ENCODE assay signal across 23 mouse cellular contexts in genomic region chr2:153860715-153861114, GRCm38 (mm10). TPM values are rescaled to one million over a fixed set of nuclear protein-coding genes. Genes with fewer than 3 reads are reported as not detected.
A peak's percentile ranks its signal among the peaks of the same experiment; 100 is the strongest.
DNase-seq lines count a peak whose midpoint lies in the region; ATAC-seq lines count a peak whose summit lies in the region.
"Had no signal": no experiment of that assay in that cellular context is flagged by ENCODE, and none has a peak within 500 bp of the region (broad histone marks: within the 10 kb centered on the region; RNA-seq: fewer than 3 reads in every experiment).

No protein-coding gene starts in this region.

- peaks cover 7% of the 10 kb centered on the region; the same call in 1 of the 2 replicates for H3K27me3 ChIP-seq in heart, embryonic 15.5 days
- H3K27me3 ChIP-seq in embryonic facial prominence, embryonic 15.5 days = no peaks in the 10 kb centered on the region
- no peaks in the 10 kb centered on the region for H3K27me3 ChIP-seq in forebrain, embryonic 14.5 days (replicated peaks; ENCODE audit: control insufficient read depth, insufficient read depth, low read length)
- H3K27me3 ChIP-seq in kidney, embryonic 15.5 days = no peaks in the 10 kb centered on the region
- H3K27me3 ChIP-seq: intestine, embryonic 15.5 days had no signal

- no peaks in the 10 kb centered on the region for H3K4me1 ChIP-seq in heart, embryonic 15.5 days (replicated peaks)
- 0 out of 2 replicates have a peak, but pooled peaks cover 3% of the 10 kb centered on the region for H3K4me1 ChIP-seq in embryonic facial prominence, embryonic 15.5 days
- H3K4me1 ChIP-seq in forebrain, embryonic 14.5 days (ENCODE audit: control insufficient read depth, insufficient read depth, low read length) = no peaks in the 10 kb centered on the region
- H3K4me1 ChIP-seq in kidney, embryonic 15.5 days = no peaks in the 10 kb centered on the region
- H3K4me1 ChIP-seq: hindbrain, embryonic 10.5 days; intestine, embryonic 15.5 days had no signal

- H3K9me3 ChIP-seq in heart, embryonic 15.5 days (replicated peaks) = no peaks in the 10 kb centered on the region
- H3K9me3 ChIP-seq in embryonic facial prominence, embryonic 15.5 days (replicated peaks) = no peaks in the 10 kb centered on the region
- no peaks in the 10 kb centered on the region for H3K9me3 ChIP-seq in forebrain, embryonic 14.5 days (replicated peaks; ENCODE audit: control insufficient read depth, low read length)
- no peaks in the 10 kb centered on the region for H3K9me3 ChIP-seq in kidney, embryonic 15.5 days (replicated peaks)
- H3K9me3 ChIP-seq: intestine, embryonic 15.5 days had no signal

- H3K27ac ChIP-seq in heart, embryonic 15.5 days = no peak overlapping the region
- H3K27ac ChIP-seq in embryonic facial prominence, embryonic 15.5 days (replicated peaks) = no peak overlapping the region
- no peak overlapping the region for H3K27ac ChIP-seq in forebrain, embryonic 14.5 days (ENCODE audit: low read depth, low read length)
- H3K27ac ChIP-seq in kidney, embryonic 15.5 days = no peak overlapping the region
- H3K27ac ChIP-seq: heart, adult 2 months; hindbrain, embryonic 10.5 days; hindbrain, embryonic 14.5 days; intestine, embryonic 15.5 days had no signal

- no peak overlapping the region for H3K9ac ChIP-seq in heart, embryonic 15.5 days
- H3K9ac ChIP-seq in embryonic facial prominence, embryonic 15.5 days = no peak overlapping the region
- H3K9ac ChIP-seq in forebrain, embryonic 14.5 days (ENCODE audit: low read length) = no peak overlapping the region
- no peak overlapping the region for H3K9ac ChIP-seq in kidney, embryonic 15.5 days
- H3K9ac ChIP-seq: hindbrain, embryonic 14.5 days; intestine, embryonic 15.5 days had no signal

- no peak overlapping the region for H3K4me3 ChIP-seq in heart, embryonic 15.5 days
- H3K4me3 ChIP-seq in embryonic facial prominence, embryonic 15.5 days (replicated peaks) = no peak overlapping the region
- H3K4me3 ChIP-seq in forebrain, embryonic 14.5 days (ENCODE audit: low read depth, low read length) = no peak overlapping the region
- H3K4me3 ChIP-seq in kidney, embryonic 15.5 days (replicated peaks) = no peak overlapping the region
- H3K4me3 ChIP-seq: heart, adult 2 months; hindbrain, embryonic 10.5 days; intestine, embryonic 15.5 days had no signal

- no peak overlapping the region for H3K4me2 ChIP-seq in heart, embryonic 15.5 days
- H3K4me2 ChIP-seq in embryonic facial prominence, embryonic 15.5 days (replicated peaks) = no peak overlapping the region
- no peak overlapping the region for H3K4me2 ChIP-seq in forebrain, embryonic 14.5 days (ENCODE audit: low read length)
- H3K4me2 ChIP-seq in kidney, embryonic 15.5 days = no peak overlapping the region
- H3K4me2 ChIP-seq: heart, embryonic 11.5 days; hindbrain, embryonic 14.5 days; intestine, embryonic 15.5 days had no signal

- WGBS in heart, embryonic 15.5 days = 44% methylated on average over 3 of the region's 3 CpGs
- 63% methylated on average over 3 of the region's 3 CpGs for WGBS in embryonic facial prominence, embryonic 15.5 days
- WGBS in forebrain, embryonic 14.5 days = 73% methylated on average over 3 of the region's 3 CpGs
- 52% methylated on average over 3 of the region's 3 CpGs for WGBS in kidney, embryonic 15.5 days

- DNase-seq in cerebellum, adult 9-11 months = peak; percentile 45
- DNase-seq in cerebellum, postnatal 14 days = no peak
- no peak for DNase-seq in heart, postnatal 4 days
- DNase-seq in forebrain, embryonic 14.5 days (ENCODE audit: low spot score) = no peak
- DNase-seq: adrenal gland, postnatal 10 days; cerebellum, adult 18-20 months; cerebellum, postnatal 36 days; gastrocnemius, postnatal 10 days; heart, adult 2 months had no signal

- peak; percentile 17; the same call in 1 of the 2 replicates for ATAC-seq in heart, embryonic 15.5 days (replicated peaks; ENCODE audit: insufficient number of reproducible peaks, insufficient read depth, low FRiP score, low read depth)
- peak; percentile 37; the same call in 1 of the 2 replicates for ATAC-seq in embryonic facial prominence, embryonic 15.5 days (ENCODE audit: insufficient number of reproducible peaks, low FRiP score, low TSS enrichment, low read depth)
- ATAC-seq in forebrain, embryonic 14.5 days = no peak
- ATAC-seq in kidney, embryonic 15.5 days (replicated peaks; ENCODE audit: low FRiP score) = no peak
- ATAC-seq: forebrain, embryonic 16.5 days; intestine, embryonic 15.5 days had no signal

- no peaks in the 10 kb centered on the region for H3K36me3 ChIP-seq in heart, embryonic 15.5 days
- H3K36me3 ChIP-seq in embryonic facial prominence, embryonic 15.5 days = no peaks in the 10 kb centered on the region
- H3K36me3 ChIP-seq in forebrain, embryonic 14.5 days (ENCODE audit: control insufficient read depth, insufficient read depth, low read length) = no peaks in the 10 kb centered on the region
- H3K36me3 ChIP-seq in kidney, embryonic 15.5 days = no peaks in the 10 kb centered on the region
- H3K36me3 ChIP-seq: hindbrain, embryonic 10.5 days; intestine, embryonic 15.5 days had no signal

RNA-seq across cellular contexts. Expression of gene Sun5, which starts 10.2 kb away (rescaled TPM):
- polyA plus RNA-seq in heart, embryonic 15.5 days (2015; fragmentation: Nextera tagmentation; extraction: Ambion mirVana) = not detected in 2 replicates
- not detected for total RNA-seq in heart, postnatal 4 days (2021)
- polyA plus RNA-seq in embryonic facial prominence, embryonic 15.5 days (2015; fragmentation: Nextera tagmentation; extraction: Ambion mirVana) = not detected in 2 replicates
- not detected in 2 replicates for polyA plus RNA-seq in forebrain, embryonic 14.5 days (2014; fragmentation: Nextera tagmentation; extraction: Ambion mirVana)
- not detected in 2 replicates for polyA plus RNA-seq in kidney, embryonic 15.5 days (2015; fragmentation: Nextera tagmentation; extraction: Ambion mirVana)
- total RNA-seq: adrenal gland, postnatal 10 days; gastrocnemius, postnatal 10 days; gastrocnemius, postnatal 4 days; heart, adult 2 months; MEL had no signal
- polyA plus RNA-seq: C2C12; forebrain, embryonic 11.5 days; forebrain, embryonic 16.5 days; frontal cortex, adult 2 months; heart, adult 2 months; heart, embryonic 11.5 days; heart, postnatal 0 days; hindbrain, embryonic 10.5 days; hindbrain, embryonic 14.5 days; intestine, embryonic 15.5 days had no signal

RNA-seq across cellular contexts. Expression of gene Bpifb2, which starts 14.1 kb away (rescaled TPM):
- not detected in 2 replicates for polyA plus RNA-seq in heart, embryonic 15.5 days (2015; fragmentation: Nextera tagmentation; extraction: Ambion mirVana)
- total RNA-seq in heart, postnatal 4 days (2021) = not detected
- not detected in 2 replicates for polyA plus RNA-seq in embryonic facial prominence, embryonic 15.5 days (2015; fragmentation: Nextera tagmentation; extraction: Ambion mirVana)
- not detected in 2 replicates for polyA plus RNA-seq in forebrain, embryonic 14.5 days (2014; fragmentation: Nextera tagmentation; extraction: Ambion mirVana)
- not detected in 2 replicates for polyA plus RNA-seq in kidney, embryonic 15.5 days (2015; fragmentation: Nextera tagmentation; extraction: Ambion mirVana)
- total RNA-seq: gastrocnemius, postnatal 10 days; gastrocnemius, postnatal 4 days; heart, adult 2 months; MEL had no signal
- polyA plus RNA-seq: C2C12; forebrain, embryonic 11.5 days; forebrain, embryonic 16.5 days; heart, adult 2 months; heart, embryonic 11.5 days; heart, postnatal 0 days; hindbrain, embryonic 10.5 days; hindbrain, embryonic 14.5 days; intestine, embryonic 15.5 days had no signal

RNA-seq across cellular contexts. Expression of gene Bpifb6, which starts 39.5 kb away (rescaled TPM):
- polyA plus RNA-seq in heart, embryonic 15.5 days (2015; fragmentation: Nextera tagmentation; extraction: Ambion mirVana) = not detected in 2 replicates
- not detected for total RNA-seq in heart, postnatal 4 days (2021)
- polyA plus RNA-seq in embryonic facial prominence, embryonic 15.5 days (2015; fragmentation: Nextera tagmentation; extraction: Ambion mirVana) = not detected in 2 replicates
- not detected in 2 replicates for polyA plus RNA-seq in forebrain, embryonic 14.5 days (2014; fragmentation: Nextera tagmentation; extraction: Ambion mirVana)
- polyA plus RNA-seq in kidney, embryonic 15.5 days (2015; fragmentation: Nextera tagmentation; extraction: Ambion mirVana) = not detected in 2 replicates
- total RNA-seq: gastrocnemius, postnatal 10 days; gastrocnemius, postnatal 4 days; heart, adult 2 months; MEL had no signal
- polyA plus RNA-seq: C2C12; forebrain, embryonic 11.5 days; forebrain, embryonic 16.5 days; heart, adult 2 months; heart, embryonic 11.5 days; heart, postnatal 0 days; hindbrain, embryonic 10.5 days; hindbrain, embryonic 14.5 days; intestine, embryonic 15.5 days had no signal

RNA-seq across cellular contexts. Expression of gene Bpifb3, which starts 57.3 kb away (rescaled TPM):
- not detected in 2 replicates for polyA plus RNA-seq in heart, embryonic 15.5 days (2015; fragmentation: Nextera tagmentation; extraction: Ambion mirVana)
- total RNA-seq in heart, postnatal 4 days (2021) = not detected
- polyA plus RNA-seq in embryonic facial prominence, embryonic 15.5 days (2015; fragmentation: Nextera tagmentation; extraction: Ambion mirVana) = 0.21 and 0.34 TPM in 2 replicates
- not detected in 2 replicates for polyA plus RNA-seq in forebrain, embryonic 14.5 days (2014; fragmentation: Nextera tagmentation; extraction: Ambion mirVana)
- not detected in 2 replicates for polyA plus RNA-seq in kidney, embryonic 15.5 days (2015; fragmentation: Nextera tagmentation; extraction: Ambion mirVana)
- total RNA-seq: adrenal gland, postnatal 10 days; gastrocnemius, postnatal 10 days; gastrocnemius, postnatal 4 days; heart, adult 2 months; MEL had no signal
- polyA plus RNA-seq: C2C12; forebrain, embryonic 11.5 days; forebrain, embryonic 16.5 days; heart, adult 2 months; heart, embryonic 11.5 days; heart, postnatal 0 days; hindbrain, embryonic 10.5 days; hindbrain, embryonic 14.5 days; intestine, embryonic 15.5 days had no signal

Comparison
In these comparisons a context has a peak if more than half of its experiments do, and no peak if none do; other contexts are left out.
1. ATAC-seq: peak in heart, embryonic 15.5 days (single experiment) and embryonic facial prominence, embryonic 15.5 days (single experiment); none in forebrain, embryonic 14.5 days (single experiment) and kidney, embryonic 15.5 days (single experiment).